Mouse (Mus musculus) thymus, adult 2 months (tissue): ENCODE results near the gene Ubtf. TPM values are rescaled to one million over a fixed set of nuclear protein-coding genes. Genes with fewer than 3 reads are reported as not detected.

ENCODE experiments used
- DNase-seq: peaks from one replicate; pipeline ENCODE4 v3.0.0; 2021
- H3K27ac ChIP-seq: fragments of 200-500 bp; 2 replicates; pipeline ENCODE4 v1.5.1; 2012; ENCODE audit warnings: low read length, control low read depth; ENCODE audit not compliant: control insufficient read depth, insufficient read depth
- H3K27me3 ChIP-seq: fragments of 200-500 bp; 2 replicates; pipeline ENCODE4 v1.6.1; 2012; ENCODE audit warnings: mild to moderate bottlenecking, low read length, moderate library complexity, mixed read lengths; ENCODE audit not compliant: control insufficient read depth, insufficient read depth
- H3K36me3 ChIP-seq: fragments of 200-500 bp; 2 replicates; pipeline ENCODE4 v1.6.1; 2012; ENCODE audit warnings: mild to moderate bottlenecking, low read length, moderate library complexity; ENCODE audit not compliant: control insufficient read depth, insufficient read depth
- H3K4me1 ChIP-seq: fragments of 200-500 bp; replicated peaks from 2 replicates; pipeline ENCODE4 v1.6.1; 2012; ENCODE audit warnings: low read length; ENCODE audit not compliant: control insufficient read depth, insufficient read depth
- H3K4me3 ChIP-seq: fragments of 200-500 bp; 2 replicates; pipeline ENCODE4 v1.5.1; 2012; ENCODE audit warnings: mild to moderate bottlenecking, low read length, control low read depth, moderate library complexity; ENCODE audit not compliant: control insufficient read depth, insufficient read depth
- CTCF ChIP-seq: fragments of 200-500 bp; IDR thresholded peaks from 2 replicates; pipeline ENCODE4 v1.5.1; 2012; ENCODE audit warnings: mild to moderate bottlenecking, control low read depth, low read length, moderate library complexity, borderline replicate concordance; ENCODE audit not compliant: control insufficient read depth, poor library complexity, insufficient read depth; ENCODE audit errors: extremely low read depth
- POLR2A ChIP-seq: fragments of 200-500 bp; IDR thresholded peaks from 2 replicates; pipeline ENCODE4 v1.6.1; 2012; ENCODE audit warnings: mild to moderate bottlenecking, low read length, control low read depth, moderate library complexity; ENCODE audit not compliant: control insufficient read depth, poor library complexity, insufficient read depth; ENCODE audit errors: extremely low read depth
- WGBS: fragments of 180-500 bp; shearing (Covaris S2); methylation state at CpG from one replicate; pipeline ENCODE4 v1.1.7; 2018; 5-methylcytosine and 5-hydroxymethylcytosine counted together
- polyA plus RNA-seq: library from polyadenylated mRNA; depleted of rRNA; stranded (reverse); fragments of >200 nt; gene quantifications from 2 replicates; pipeline ENCODE4 v1.2.3, GENCODE M21; 2012

Gene Ubtf
- polyA plus RNA-seq, 1 experiment = 59.7 TPM

DNA sequence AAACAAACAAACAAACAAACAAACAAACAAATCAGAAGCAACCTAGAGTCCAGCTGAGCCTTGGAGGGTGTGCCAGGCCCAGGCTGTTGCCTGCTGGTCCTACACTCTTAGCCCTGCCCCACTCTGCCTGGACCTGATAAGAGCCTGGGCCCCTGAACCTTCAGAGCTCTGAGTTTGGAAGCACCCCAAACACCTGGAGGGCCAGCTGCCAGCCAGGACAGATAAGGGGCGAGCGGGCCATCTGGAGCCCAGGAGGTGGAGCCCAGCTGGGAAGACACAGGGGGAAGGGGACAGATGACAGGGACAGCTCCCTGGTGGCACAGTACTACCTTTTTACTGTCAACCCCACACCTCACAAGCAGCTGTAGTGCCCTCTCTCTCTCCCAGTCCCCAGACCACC is 44.1 kb upstream of the Ubtf start:
- WGBS = 81% methylated on average over 2 of the region's 2 CpGs
- TF ChIP-seq CTCF (no peak), POLR2A (no peak)
- DNase-seq = no peak
- no peak overlapping the region for H3K4me3 ChIP-seq
- H3K36me3 ChIP-seq = no peaks in the 10 kb centered on the region
- no peaks in the 10 kb centered on the region; the same call in 1 of the 2 replicates for H3K27me3 ChIP-seq
- no peaks in the 10 kb centered on the region for H3K4me1 ChIP-seq
- H3K27ac ChIP-seq = no peak overlapping the region

GRCm38 (mm10) chr11:102361776-102362495 is 42.4 kb upstream of the Ubtf start:
- TF ChIP-seq CTCF = no peak
- TF ChIP-seq POLR2A = no peak
- Histone ChIP-seq H3K36me3 (no peaks in the 10 kb centered on the region), H3K4me3 (no peak overlapping the region), H3K4me1 (no peaks in the 10 kb centered on the region), H3K27ac (no peak overlapping the region), H3K27me3 (no peaks in the 10 kb centered on the region; the same call in 1 of the 2 replicates)
- 86% methylated on average over 8 of the region's 8 CpGs for WGBS
- DNase-seq = no peak

GRCm38 (mm10) chr11:102358365-102358764 is 38.8 kb upstream of the Ubtf start:
- Histone ChIP-seq H3K27me3 (no peaks in the 10 kb centered on the region; the same call in 1 of the 2 replicates), H3K4me1 (no peaks in the 10 kb centered on the region), H3K36me3 (no peaks in the 10 kb centered on the region), H3K4me3 (no peak overlapping the region), H3K27ac (no peak overlapping the region)
- no peak for TF ChIP-seq POLR2A
- TF ChIP-seq CTCF = no peak
- no peak for DNase-seq
- 66% methylated on average over 10 of the region's 10 CpGs for WGBS

- TF ChIP-seq POLR2A = no peak
- no peak for TF ChIP-seq CTCF
- H3K36me3 ChIP-seq = no peaks in the 10 kb centered on the region
- H3K4me3 ChIP-seq = no peak overlapping the region
- 69% methylated on average over 31 of the region's 31 CpGs for WGBS
- no peak for DNase-seq
- no peak overlapping the region for H3K27ac ChIP-seq
- H3K4me1 ChIP-seq = no peaks in the 10 kb centered on the region
- H3K27me3 ChIP-seq = no peaks in the 10 kb centered on the region; the same call in 1 of the 2 replicates
These were observed 37.3 kb upstream of the Ubtf start for GRCm38 (mm10) chr11:102356636-102357350.

DNA sequence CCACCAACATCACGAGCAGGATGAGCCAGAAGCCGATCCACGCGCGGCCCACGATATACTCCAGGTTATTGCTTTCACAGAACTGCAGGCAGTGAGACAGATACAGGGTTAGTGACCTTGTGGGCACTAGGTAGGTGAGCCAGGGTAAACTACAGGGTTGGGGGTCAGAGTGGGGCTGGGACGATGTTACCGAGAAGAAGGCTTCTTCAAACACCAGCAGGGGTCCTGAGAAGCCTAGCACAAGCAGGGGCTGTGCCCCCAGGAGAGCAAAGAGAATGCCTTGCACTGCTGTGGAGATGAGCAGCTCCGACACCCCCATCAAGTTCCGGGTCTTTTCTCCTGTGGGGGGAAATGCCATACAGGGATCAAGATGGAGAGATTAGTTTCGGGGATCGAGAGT is 36.6 kb upstream of the Ubtf start:
- Histone ChIP-seq H3K4me3 (no peak overlapping the region), H3K4me1 (no peaks in the 10 kb centered on the region), H3K27me3 (no peaks in the 10 kb centered on the region; the same call in 1 of the 2 replicates), H3K36me3 (no peaks in the 10 kb centered on the region), H3K27ac (no peak overlapping the region)
- no peak for DNase-seq
- TF ChIP-seq POLR2A (no peak), CTCF (no peak)
- WGBS = 86% methylated on average over 12 of the region's 12 CpGs

GRCm38 (mm10) chr11:102355501-102355900 is 36.0 kb upstream of the Ubtf start:
- no peaks in the 10 kb centered on the region for H3K4me1 ChIP-seq
- no peak overlapping the region for H3K4me3 ChIP-seq
- TF ChIP-seq POLR2A (no peak), CTCF (no peak)
- H3K36me3 ChIP-seq = no peaks in the 10 kb centered on the region
- no peaks in the 10 kb centered on the region; the same call in 1 of the 2 replicates for H3K27me3 ChIP-seq
- no peak for DNase-seq
- H3K27ac ChIP-seq = no peak overlapping the region
- WGBS = 56% methylated on average over 3 of the region's 3 CpGs
